Mouse (Mus musculus): ENCODE measurements around the gene Ift22. TPM values are rescaled to one million over a fixed set of nuclear protein-coding genes. Genes with fewer than 3 reads are reported as not detected.

The Ift22 gene
- polyA plus RNA-seq, 1 experiment = 9.4 TPM

DNA sequence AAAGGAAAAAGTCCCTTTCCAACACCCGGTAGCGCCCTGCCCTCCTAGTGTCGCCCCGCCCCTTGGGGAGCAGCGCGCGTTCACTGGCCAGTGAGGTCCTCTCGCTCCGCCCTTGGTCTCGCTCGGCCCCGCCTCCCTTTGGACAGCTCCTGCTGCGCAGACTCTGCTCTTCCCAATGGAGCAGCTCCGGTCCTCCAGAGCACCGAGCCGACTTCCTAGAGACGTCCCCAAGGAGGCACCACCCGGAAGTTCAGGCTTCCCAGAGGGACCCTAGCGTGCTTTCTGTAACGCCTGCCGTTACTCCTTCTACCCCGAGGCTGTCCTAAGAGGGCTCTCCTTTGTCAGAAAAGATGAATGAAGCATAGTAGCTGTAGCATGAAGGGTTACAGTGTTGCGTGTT, 45.1 kb downstream of the Ift22 start, which contains the start of gene Fis1:
Fis1 (plus strand) TSS at position 261 of the 400 bp plus-strand sequence.
- under 1% methylated on average over 23 of the region's 23 CpGs for WGBS
- no peaks in the 10 kb centered on the region for H3K27me3 ChIP-seq (ENCODE audit: control insufficient read depth, insufficient read depth, low read length)
- TF ChIP-seq POLR2A (IDR thresholded peaks at IDR 0.05; ENCODE audit: control insufficient read depth, extremely low read depth, insufficient read depth, low read length, poor library complexity) (no peak), CTCF (IDR thresholded peaks at IDR 0.05; ENCODE audit: borderline replicate concordance, control insufficient read depth, extremely low read depth, insufficient read depth, low read length, poor library complexity) (no peak)

DNA sequence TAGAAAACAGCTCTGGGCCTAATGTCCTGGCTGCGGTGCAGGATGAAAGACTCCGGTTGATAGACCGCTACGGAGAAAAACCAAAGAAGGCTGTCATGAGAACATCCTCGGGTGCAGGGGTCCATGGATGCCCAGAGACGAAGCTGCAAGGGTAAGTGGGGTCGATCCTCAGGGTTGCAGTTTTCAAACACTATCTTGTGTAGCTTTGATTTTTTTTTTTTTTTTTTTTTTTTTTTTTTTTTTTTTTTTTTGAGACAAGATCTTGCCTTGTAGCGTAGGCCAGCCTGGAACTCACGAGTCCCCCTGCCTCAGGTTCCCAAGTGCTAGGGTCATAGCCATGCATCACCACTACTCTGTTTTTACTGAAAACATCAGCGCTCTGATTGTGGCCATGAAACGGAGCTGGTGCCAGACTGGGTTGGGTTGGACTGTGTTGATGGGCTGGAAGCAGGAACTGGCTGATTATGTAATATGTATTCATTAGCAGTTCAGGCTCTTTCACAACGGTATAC, 45.5 kb downstream of the Ift22 start:
- no peak for DNase-seq
- 10% methylated on average over 12 of the region's 12 CpGs for WGBS
- Histone ChIP-seq H3K36me3 (ENCODE audit: control insufficient read depth, insufficient read depth, low read length) (no peaks in the 10 kb centered on the region), H3K4me3 (ENCODE audit: control insufficient read depth, insufficient read depth, low read length) (peak overlapping the region; percentile 46), H3K4me1 (replicated peaks; ENCODE audit: control insufficient read depth, insufficient read depth, low read length) (peaks cover 8% of the 10 kb centered on the region; the same call in 1 of the 2 replicates), H3K27ac (ENCODE audit: control insufficient read depth, insufficient read depth, low read length) (no peak overlapping the region; the same call in 1 of the 2 replicates), H3K27me3 (ENCODE audit: control insufficient read depth, insufficient read depth, low read length) (no peaks in the 10 kb centered on the region)
- no peak for TF ChIP-seq CTCF (IDR thresholded peaks at IDR 0.05; ENCODE audit: borderline replicate concordance, control insufficient read depth, extremely low read depth, insufficient read depth, low read length, poor library complexity)

More for the DNA sequence above, 45.1 kb downstream of the Ift22 start, which contains the start of gene Fis1:
- Histone ChIP-seq H3K4me3 (ENCODE audit: control insufficient read depth, insufficient read depth, low read length) (peak within 1 kb of the TSS; percentile 46), H3K4me1 (replicated peaks; ENCODE audit: control insufficient read depth, insufficient read depth, low read length) (peaks cover 8% of the 10 kb centered on the region; the same call in 1 of the 2 replicates), H3K27ac (ENCODE audit: control insufficient read depth, insufficient read depth, low read length) (no peak within 1 kb of the TSS; the same call in 1 of the 2 replicates), H3K36me3 (ENCODE audit: control insufficient read depth, insufficient read depth, low read length) (no peaks in the 10 kb centered on the region)
- peak; percentile 82 for DNase-seq

DNA sequence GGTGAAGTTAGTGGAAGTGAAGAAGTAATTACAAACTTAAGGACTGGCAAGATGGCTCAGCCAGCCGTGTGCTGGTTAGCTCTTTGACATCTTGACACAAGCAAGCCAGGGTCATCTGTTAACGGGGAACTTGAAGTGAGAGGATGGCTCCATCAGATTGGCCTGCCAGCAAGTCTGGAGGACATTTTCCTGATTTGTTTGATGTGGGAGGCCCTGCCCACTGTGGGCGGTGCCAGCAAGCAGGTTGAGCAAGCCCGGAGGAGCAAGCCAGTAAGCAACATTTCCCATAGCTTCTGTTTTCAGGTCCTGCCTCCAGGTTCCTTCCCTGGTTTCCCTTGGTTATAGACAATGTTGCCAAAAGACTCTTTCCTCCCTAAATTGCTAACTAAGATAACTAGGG, 47.7 kb downstream of the Ift22 start:
- peaks cover 8% of the 10 kb centered on the region; the same call in 1 of the 2 replicates for H3K4me1 ChIP-seq (replicated peaks; ENCODE audit: control insufficient read depth, insufficient read depth, low read length)
- no peak overlapping the region for H3K27ac ChIP-seq (ENCODE audit: control insufficient read depth, insufficient read depth, low read length)
- DNase-seq = no peak
- no peak for TF ChIP-seq CTCF (IDR thresholded peaks at IDR 0.05; ENCODE audit: borderline replicate concordance, control insufficient read depth, extremely low read depth, insufficient read depth, low read length, poor library complexity)
- no peak for TF ChIP-seq POLR2A (IDR thresholded peaks at IDR 0.05; ENCODE audit: control insufficient read depth, extremely low read depth, insufficient read depth, low read length, poor library complexity)
- H3K36me3 ChIP-seq (ENCODE audit: control insufficient read depth, insufficient read depth, low read length) = no peaks in the 10 kb centered on the region
- no peak overlapping the region for H3K4me3 ChIP-seq (ENCODE audit: control insufficient read depth, insufficient read depth, low read length)
- H3K27me3 ChIP-seq (ENCODE audit: control insufficient read depth, insufficient read depth, low read length) = no peaks in the 10 kb centered on the region
- 85% methylated on average over 4 of the region's 4 CpGs for WGBS

DNA sequence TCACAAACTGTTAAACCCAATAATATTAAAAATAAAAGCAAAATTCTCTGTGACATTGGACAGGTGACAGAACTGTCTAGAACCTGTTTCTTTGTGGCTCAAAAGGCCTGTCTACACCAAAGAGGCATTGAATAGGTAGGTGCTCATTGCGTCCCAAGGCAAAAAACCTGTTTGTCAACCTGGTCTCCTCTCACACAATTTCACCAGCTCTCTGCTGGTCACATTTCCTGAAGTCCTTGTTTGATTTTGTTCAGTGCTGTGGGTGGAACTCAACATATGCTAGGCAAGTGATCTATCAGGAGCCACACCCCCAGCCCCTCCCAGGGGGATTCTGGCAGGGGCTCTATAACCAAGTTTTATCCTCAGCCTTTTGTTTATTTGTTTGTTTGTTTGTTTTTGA, 49.3 kb downstream of the Ift22 start:
- Histone ChIP-seq H3K4me3 (ENCODE audit: control insufficient read depth, insufficient read depth, low read length) (no peak overlapping the region), H3K27me3 (ENCODE audit: control insufficient read depth, insufficient read depth, low read length) (no peaks in the 10 kb centered on the region), H3K4me1 (replicated peaks; ENCODE audit: control insufficient read depth, insufficient read depth, low read length) (peaks cover 13% of the 10 kb centered on the region; the same call in 1 of the 2 replicates), H3K27ac (ENCODE audit: control insufficient read depth, insufficient read depth, low read length) (no peak overlapping the region), H3K36me3 (ENCODE audit: control insufficient read depth, insufficient read depth, low read length) (no peaks in the 10 kb centered on the region)
- WGBS = 88% methylated on average over 1 of the region's 1 CpGs
- no peak for TF ChIP-seq POLR2A (IDR thresholded peaks at IDR 0.05; ENCODE audit: control insufficient read depth, extremely low read depth, insufficient read depth, low read length, poor library complexity)
- no peak for TF ChIP-seq CTCF (IDR thresholded peaks at IDR 0.05; ENCODE audit: borderline replicate concordance, control insufficient read depth, extremely low read depth, insufficient read depth, low read length, poor library complexity)
- no peak for DNase-seq

DNA sequence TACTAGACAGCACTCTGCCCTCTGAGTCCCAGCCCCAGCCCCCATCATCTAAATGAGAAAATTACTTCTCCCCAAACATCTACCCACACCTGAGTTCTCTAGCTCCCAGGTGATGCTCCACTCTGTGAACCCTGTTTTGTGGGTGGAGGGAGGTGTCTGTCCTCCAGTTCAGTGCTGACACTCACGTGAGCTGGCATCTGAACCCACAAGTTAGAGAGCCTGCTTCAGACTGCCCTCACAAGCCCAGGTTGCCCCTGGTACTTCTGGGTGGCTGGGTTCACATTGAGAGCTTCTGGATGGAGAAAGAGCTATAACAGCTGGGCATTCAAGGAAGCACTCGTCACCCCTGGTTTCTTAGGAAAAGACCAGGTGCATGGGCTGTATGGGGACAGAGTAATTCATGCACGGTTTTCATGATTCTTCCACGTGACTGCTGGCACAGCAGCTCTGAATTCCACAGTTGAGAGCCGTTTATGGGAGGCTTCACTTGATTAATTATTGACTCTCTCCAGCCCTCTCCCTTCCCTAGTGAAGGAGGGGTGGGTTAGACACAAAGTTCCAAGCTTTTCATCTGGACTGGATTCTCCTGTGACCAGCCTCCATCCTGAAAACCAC, 51.1 kb downstream of the Ift22 start:
- peaks cover 4% of the 10 kb centered on the region; the same call in 1 of the 2 replicates for H3K36me3 ChIP-seq (ENCODE audit: control insufficient read depth, insufficient read depth, low read length)
- TF ChIP-seq POLR2A (IDR thresholded peaks at IDR 0.05; ENCODE audit: control insufficient read depth, extremely low read depth, insufficient read depth, low read length, poor library complexity) (no peak), CTCF (IDR thresholded peaks at IDR 0.05; ENCODE audit: borderline replicate concordance, control insufficient read depth, extremely low read depth, insufficient read depth, low read length, poor library complexity) (no peak)
- WGBS = 92% methylated on average over 5 of the region's 5 CpGs
- H3K27ac ChIP-seq (ENCODE audit: control insufficient read depth, insufficient read depth, low read length) = no peak overlapping the region
- DNase-seq = no peak
- peaks cover 5% of the 10 kb centered on the region; the same call in 1 of the 2 replicates for H3K4me1 ChIP-seq (replicated peaks; ENCODE audit: control insufficient read depth, insufficient read depth, low read length)
- no peaks in the 10 kb centered on the region for H3K27me3 ChIP-seq (ENCODE audit: control insufficient read depth, insufficient read depth, low read length)
- H3K4me3 ChIP-seq (ENCODE audit: control insufficient read depth, insufficient read depth, low read length) = no peak overlapping the region

DNA sequence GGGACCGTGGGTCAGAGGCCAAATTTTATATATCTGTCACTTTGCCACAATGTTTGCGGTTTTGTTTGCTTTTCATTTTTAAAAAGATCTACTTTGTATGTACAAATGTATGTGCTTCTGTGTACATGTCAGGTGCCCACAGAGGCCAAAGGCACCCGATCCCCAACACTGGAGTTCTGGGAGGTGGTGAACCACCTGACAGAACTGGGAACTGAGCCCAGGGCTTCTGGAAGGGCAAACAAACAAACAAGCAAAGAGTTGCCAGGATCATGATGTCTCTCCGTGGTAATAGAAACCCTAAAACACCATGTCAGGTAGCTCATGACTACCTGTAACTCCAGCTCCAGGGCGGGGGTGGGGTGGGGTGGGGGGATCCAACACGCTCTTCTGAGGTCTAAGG, 52.1 kb downstream of the Ift22 start:
- Histone ChIP-seq H3K27ac (ENCODE audit: control insufficient read depth, insufficient read depth, low read length) (no peak overlapping the region), H3K4me1 (replicated peaks; ENCODE audit: control insufficient read depth, insufficient read depth, low read length) (0 out of 2 replicates have a peak, but pooled peaks cover 5% of the 10 kb centered on the region)
- WGBS = 95% methylated on average over 6 of the region's 6 CpGs

More for the DNA sequence above, 52.1 kb downstream of the Ift22 start:
- DNase-seq = no peak
- H3K36me3 ChIP-seq (ENCODE audit: control insufficient read depth, insufficient read depth, low read length) = peaks cover 6% of the 10 kb centered on the region; the same call in 1 of the 2 replicates
- TF ChIP-seq CTCF (IDR thresholded peaks at IDR 0.05; ENCODE audit: borderline replicate concordance, control insufficient read depth, extremely low read depth, insufficient read depth, low read length, poor library complexity) (no peak), POLR2A (IDR thresholded peaks at IDR 0.05; ENCODE audit: control insufficient read depth, extremely low read depth, insufficient read depth, low read length, poor library complexity) (no peak)
- no peak overlapping the region for H3K4me3 ChIP-seq (ENCODE audit: control insufficient read depth, insufficient read depth, low read length)
- no peaks in the 10 kb centered on the region for H3K27me3 ChIP-seq (ENCODE audit: control insufficient read depth, insufficient read depth, low read length)
